Mouse (Mus musculus): Measurements from ENCODE around the gene Tmem30b.
"Not testable (repeated sequence)": the region's sequence is repeated elsewhere in the genome, so short reads cannot be mapped to it uniquely, and the experiment has no call there.

Gene Tmem30b

GRCm38 (mm10) chr12:73558525-73559195 lies 12.5 kb upstream of the Tmem30b start:
- DNase-seq (ENCODE audit: low spot score): no peak

- peak; percentile 90 for DNase-seq (ENCODE audit: low spot score)
Observed at GRCm38 (mm10) chr12:73554155-73554554, 8.0 kb upstream of the Tmem30b start.

GRCm38 (mm10) chr12:73548259-73548658 lies 2.1 kb upstream of the Tmem30b start:
- no peak for DNase-seq (ENCODE audit: low spot score)

GRCm38 (mm10) chr12:73547646-73548045 lies 1.5 kb upstream of the Tmem30b start:
- DNase-seq (ENCODE audit: low spot score): no peak

GRCm38 (mm10) chr12:73545672-73546085 lies 513 bp downstream of the Tmem30b start:
- DNase-seq (ENCODE audit: low spot score): peak; percentile 71

- no peak for DNase-seq (ENCODE audit: low spot score)
Observed at GRCm38 (mm10) chr12:73544736-73545671, 1.2 kb downstream of the Tmem30b start.

- DNase-seq (ENCODE audit: low spot score): no peak
Observed at GRCm38 (mm10) chr12:73543191-73543590, 3.0 kb downstream of the Tmem30b start.

GRCm38 (mm10) chr12:73540402-73540801 lies 5.8 kb downstream of the Tmem30b start:
- no peak for DNase-seq (ENCODE audit: low spot score)

- peak; percentile 69 for DNase-seq (ENCODE audit: low spot score)
Observed at GRCm38 (mm10) chr12:73539151-73539550, 7.0 kb downstream of the Tmem30b start.

- DNase-seq (ENCODE audit: low spot score): not testable (repeated sequence)
Observed at GRCm38 (mm10) chr12:73538139-73538508, 8.1 kb downstream of the Tmem30b start.

GRCm38 (mm10) chr12:73537499-73538138 lies 8.6 kb downstream of the Tmem30b start:
- peak; percentile 60 for DNase-seq (ENCODE audit: low spot score)

- DNase-seq (ENCODE audit: low spot score): peak; percentile 94
Observed at GRCm38 (mm10) chr12:73534591-73534990, 11.6 kb downstream of the Tmem30b start.

GRCm38 (mm10) chr12:73531889-73532479 lies 14.2 kb downstream of the Tmem30b start:
- DNase-seq (ENCODE audit: low spot score): no peak

GRCm38 (mm10) chr12:73529590-73529989 lies 16.6 kb downstream of the Tmem30b start:
- DNase-seq (ENCODE audit: low spot score): no peak

GRCm38 (mm10) chr12:73529131-73529530 lies 17.1 kb downstream of the Tmem30b start:
- peak; percentile 91 for DNase-seq (ENCODE audit: low spot score)

GRCm38 (mm10) chr12:73528142-73528541 lies 18.1 kb downstream of the Tmem30b start:
- DNase-seq (ENCODE audit: low spot score): not testable (repeated sequence)

GRCm38 (mm10) chr12:73525254-73525885 lies 20.8 kb downstream of the Tmem30b start:
- no peak for DNase-seq (ENCODE audit: low spot score)

GRCm38 (mm10) chr12:73523066-73523465 lies 23.1 kb downstream of the Tmem30b start:
- DNase-seq (ENCODE audit: low spot score): no peak

GRCm38 (mm10) chr12:73521944-73522343 lies 24.2 kb downstream of the Tmem30b start:
- DNase-seq (ENCODE audit: low spot score): peak; percentile 51

- peak; percentile 79 for DNase-seq (ENCODE audit: low spot score)
Observed at GRCm38 (mm10) chr12:73521238-73521841, 24.9 kb downstream of the Tmem30b start.

- no peak for DNase-seq (ENCODE audit: low spot score)
Observed at GRCm38 (mm10) chr12:73517768-73518167, 28.4 kb downstream of the Tmem30b start.

Measured in embryo, embryonic 10.5 days (tissue).